Mouse (Mus musculus) myocyte (in vitro differentiated cells): Measurements from ENCODE around the gene Dhrs7c. TPM values are rescaled to one million over a fixed set of nuclear protein-coding genes. Genes with fewer than 3 reads are reported as not detected.
A peak's percentile ranks its signal among the peaks of the same experiment; 100 is the strongest.

Experiments used
- H3K27me3 ChIP-seq: one replicate; pipeline ENCODE4 v1.6.1; 2011; ENCODE audit not compliant: control insufficient read depth, insufficient read depth, insufficient read length
- H3K36me3 ChIP-seq: one replicate; pipeline ENCODE4 v1.6.1; 2011; ENCODE audit not compliant: control insufficient read depth, insufficient read depth
- H3K4me2 ChIP-seq: one replicate; pipeline ENCODE4 v1.6.1; 2011; ENCODE audit warnings: low read depth, control low read depth
- H3K4me3 ChIP-seq: one replicate; pipeline ENCODE4 v1.5.1; 2011; ENCODE audit warnings: mild to moderate bottlenecking, control low read depth, moderate library complexity
- H3K79me2 ChIP-seq: one replicate; pipeline ENCODE4 v1.6.1; 2011; ENCODE audit not compliant: control insufficient read depth, insufficient read depth
- H3ac ChIP-seq: one replicate; pipeline ENCODE4 v1.6.1; 2011; ENCODE audit not compliant: control insufficient read depth, insufficient read length
- CEBPB ChIP-seq: IDR thresholded peaks from 2 replicates; pipeline ENCODE4 v1.6.1; 2011; ENCODE audit warnings: mild to moderate bottlenecking, moderate library complexity; ENCODE audit not compliant: poor library complexity, insufficient read depth, severe bottlenecking
- E2F4 ChIP-seq: IDR thresholded peaks from one replicate; pipeline ENCODE4 v1.6.1; 2011; ENCODE audit warnings: mild to moderate bottlenecking, control low read depth, moderate library complexity; ENCODE audit not compliant: insufficient read depth
- MAX ChIP-seq: IDR thresholded peaks from one replicate; pipeline ENCODE4 v1.6.1; 2011; ENCODE audit warnings: low read depth, mild to moderate bottlenecking, control low read depth
- MYOD1 ChIP-seq, 3 experiments: IDR thresholded peaks; one replicate each; pipeline ENCODE4 v1.6.1; 2011; ENCODE audit warnings: control low read depth in 2 of 3, low read depth in 2 of 3, mild to moderate bottlenecking in 2 of 3, moderate library complexity in 1 of 3; ENCODE audit not compliant: insufficient read length in 2 of 3, control insufficient read depth in 1 of 3
- MYOG ChIP-seq, 3 experiments: IDR thresholded peaks; one replicate each; pipeline ENCODE4 v1.6.1; 2011; ENCODE audit warnings: control low read depth in 2 of 3, low read depth in 2 of 3, mild to moderate bottlenecking in 2 of 3; ENCODE audit not compliant: insufficient read length in 2 of 3, control insufficient read depth in 1 of 3, insufficient read depth in 1 of 3
- POLR2A ChIP-seq: IDR thresholded peaks from one replicate; pipeline ENCODE4 v1.6.1; 2011; ENCODE audit warnings: low read depth, mild to moderate bottlenecking, control low read depth, moderate library complexity; ENCODE audit not compliant: insufficient read length
- POLR2AphosphoS2 ChIP-seq: IDR thresholded peaks from one replicate; pipeline ENCODE4 v1.6.1; 2011; ENCODE audit warnings: low read depth, control low read depth; ENCODE audit not compliant: insufficient read length
- REST ChIP-seq: IDR thresholded peaks from one replicate; pipeline ENCODE4 v1.6.1; 2011; ENCODE audit warnings: mild to moderate bottlenecking, control low read depth, moderate library complexity; ENCODE audit not compliant: insufficient read depth, insufficient read length
- SRF ChIP-seq: IDR thresholded peaks from one replicate; pipeline ENCODE4 v1.6.1; 2011; ENCODE audit warnings: low read depth; ENCODE audit not compliant: control insufficient read depth, insufficient read length
- TCF12 ChIP-seq: IDR thresholded peaks from one replicate; pipeline ENCODE4 v1.6.1; 2011; ENCODE audit warnings: mild to moderate bottlenecking, control low read depth; ENCODE audit not compliant: poor library complexity, insufficient read depth, severe bottlenecking
- TCF3 ChIP-seq: IDR thresholded peaks from one replicate; pipeline ENCODE4 v1.6.1; 2011; ENCODE audit warnings: low read depth, control low read depth; ENCODE audit not compliant: insufficient read length
- USF1 ChIP-seq: IDR thresholded peaks from one replicate; pipeline ENCODE4 v1.6.1; 2011; ENCODE audit warnings: low read depth, mild to moderate bottlenecking, control low read depth, moderate library complexity
- polyA plus RNA-seq: library from polyadenylated mRNA; unstranded; fragments of >200 nt; fragmentation: generic; extraction: Trizol; gene quantifications from one replicate; pipeline ENCODE4 v1.2.1, GENCODE M21; 2012; ENCODE audit warnings: missing spikeins

The Dhrs7c gene
- polyA plus RNA-seq, 1 experiment, result 112 TPM

DNA sequence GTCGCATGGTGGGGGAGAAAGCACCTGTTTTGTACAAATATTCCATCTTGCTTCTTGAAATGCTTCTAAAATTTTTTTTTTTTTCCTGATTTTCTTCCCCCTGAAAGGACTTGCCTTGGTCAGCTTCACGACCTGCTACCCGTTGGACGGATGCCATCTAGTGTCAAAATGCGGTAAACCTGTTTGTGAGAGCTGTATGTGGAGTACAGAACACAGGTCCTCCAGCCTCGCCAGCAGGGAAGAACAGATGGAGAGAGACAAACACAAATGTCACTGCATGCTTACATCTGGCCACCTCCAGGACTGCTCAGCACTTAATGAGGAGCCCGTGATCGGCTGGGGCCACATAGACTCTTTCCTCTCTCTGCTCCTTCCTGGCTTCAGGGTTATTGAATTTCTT is 25.4 kb upstream of the Dhrs7c start:
- H3K27me3 ChIP-seq, result peaks cover 59% of the 10 kb centered on the region
- no peak for TF ChIP-seq TCF12
- TF ChIP-seq CEBPB, result no peak
- no peak for TF ChIP-seq MYOD1 (IDR thresholded peaks at IDR 0.05; ENCODE audit: control insufficient read depth in 1 of 3, insufficient read length in 2 of 3, low read depth in 2 of 3)
- TF ChIP-seq MAX, result no peak
- TF ChIP-seq POLR2A, result no peak
- H3K4me3 ChIP-seq, result no peak overlapping the region
- no peak overlapping the region for H3K4me2 ChIP-seq
- no peaks in the 10 kb centered on the region for H3K36me3 ChIP-seq
- H3ac ChIP-seq, result no peak overlapping the region
- H3K79me2 ChIP-seq, result no peaks in the 10 kb centered on the region

DNA sequence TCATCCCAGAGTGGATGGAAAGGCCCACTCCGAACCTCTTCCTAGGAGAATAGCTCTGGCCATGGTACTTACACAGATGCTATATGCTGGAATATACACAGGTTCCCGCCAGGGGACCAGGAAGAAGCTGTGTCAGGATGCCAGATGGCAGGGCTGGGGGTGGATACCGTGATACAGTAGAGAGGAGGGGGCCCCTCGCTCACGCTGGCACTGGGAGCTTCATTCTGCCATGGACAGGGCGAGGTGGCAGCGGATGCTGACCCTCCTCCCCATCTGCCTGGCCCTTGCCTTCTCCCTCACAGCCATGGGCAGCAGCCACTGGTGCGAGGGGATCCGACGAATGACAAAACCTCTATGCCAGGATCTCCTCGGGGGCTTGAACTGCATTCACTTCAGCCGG is 23.6 kb upstream of the Dhrs7c start, which contains the start of gene Gsg1l2:
Gsg1l2 (plus strand) TSS at position 230 of the 400 bp plus-strand sequence.
- Histone ChIP-seq H3K36me3 (no peaks in the 10 kb centered on the region), H3K27me3 (peaks cover 51% of the 10 kb centered on the region), H3K79me2 (no peaks in the 10 kb centered on the region), H3K4me2 (no peak within 1 kb of the TSS), H3ac (no peak within 1 kb of the TSS), H3K4me3 (no peak within 1 kb of the TSS)
- TF ChIP-seq TCF3 (no peak), MYOD1 (IDR thresholded peaks at IDR 0.05; ENCODE audit: control insufficient read depth in 1 of 3, insufficient read length in 2 of 3, low read depth in 2 of 3) (no peak), MAX (no peak), REST (no peak), SRF (no peak), MYOG (IDR thresholded peaks at IDR 0.05; ENCODE audit: control insufficient read depth in 1 of 3, insufficient read depth in 1 of 3, insufficient read length in 2 of 3, low read depth in 2 of 3) (no peak), USF1 (no peak), E2F4 (no peak), TCF12 (no peak), POLR2AphosphoS2 (no peak), CEBPB (no peak), POLR2A (no peak)

DNA sequence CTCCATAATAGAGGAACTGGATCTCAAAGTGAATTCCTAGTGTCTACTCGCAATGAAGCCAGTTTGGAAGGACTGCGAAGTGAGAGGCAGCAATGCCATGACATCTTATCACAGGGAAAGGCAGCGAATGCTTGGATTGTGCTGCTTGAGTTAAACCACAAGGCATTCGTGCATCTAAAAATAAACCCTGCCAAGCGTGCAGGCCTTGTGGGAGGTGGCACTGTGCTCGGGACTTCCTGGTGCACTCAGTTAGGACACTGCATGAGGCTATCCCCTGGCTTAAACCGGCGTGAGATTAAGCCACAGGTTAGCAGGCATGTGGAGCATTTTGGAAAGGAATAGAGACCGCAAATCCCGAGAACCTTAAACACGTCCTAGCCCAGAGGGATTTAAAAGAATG is 7.8 kb upstream of the Dhrs7c start:
- no peaks in the 10 kb centered on the region for H3K79me2 ChIP-seq
- TF ChIP-seq TCF12, result no peak
- peak in 1 of 3 experiments; percentile 20 for TF ChIP-seq MYOG (IDR thresholded peaks at IDR 0.05; ENCODE audit: control insufficient read depth in 1 of 3, insufficient read depth in 1 of 3, insufficient read length in 2 of 3, low read depth in 2 of 3)
- TF ChIP-seq TCF3, result no peak
- H3K36me3 ChIP-seq, result no peaks in the 10 kb centered on the region
- no peak overlapping the region for H3ac ChIP-seq
- peak overlapping the region; percentile 10 for H3K4me2 ChIP-seq
- H3K27me3 ChIP-seq, result peaks cover 20% of the 10 kb centered on the region
- H3K4me3 ChIP-seq, result no peak overlapping the region

DNA sequence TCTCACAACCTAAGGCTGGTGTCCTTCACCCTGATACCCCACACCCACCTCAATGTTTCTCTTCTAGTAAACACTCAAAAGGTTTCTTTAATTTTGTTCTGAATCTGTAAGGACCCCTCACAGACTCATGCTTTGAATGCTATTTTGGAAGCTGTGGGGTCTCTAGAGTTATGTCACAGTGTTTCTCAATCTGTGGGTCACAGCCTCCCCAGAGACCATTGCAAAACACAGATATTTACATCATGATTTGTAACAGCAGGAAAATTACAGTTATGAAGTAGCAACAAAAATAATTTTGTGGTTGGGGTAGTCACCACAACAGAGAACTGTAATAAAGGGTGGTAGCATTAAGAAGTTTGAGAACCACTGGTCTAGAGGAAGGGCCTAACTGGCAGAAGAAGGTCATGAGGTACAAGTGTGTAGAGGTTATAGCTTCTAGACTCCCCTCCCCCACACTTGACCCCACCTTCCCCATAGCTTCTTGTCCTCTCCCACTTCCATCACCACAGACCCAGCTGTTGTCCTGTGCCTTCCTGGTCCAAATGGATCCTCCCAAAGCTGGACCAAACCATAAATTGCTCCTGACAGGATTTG is 2.2 kb downstream of the Dhrs7c start:
- Histone ChIP-seq H3ac (no peak overlapping the region), H3K27me3 (peaks cover 15% of the 10 kb centered on the region), H3K79me2 (no peaks in the 10 kb centered on the region), H3K36me3 (no peaks in the 10 kb centered on the region), H3K4me2 (peak overlapping the region; percentile 64), H3K4me3 (no peak overlapping the region)
- TF ChIP-seq REST (no peak), MAX (no peak), POLR2A (no peak), TCF3 (no peak), SRF (no peak), MYOG (IDR thresholded peaks at IDR 0.05; ENCODE audit: control insufficient read depth in 1 of 3, insufficient read depth in 1 of 3, insufficient read length in 2 of 3, low read depth in 2 of 3) (peak in 1 of 3 experiments; percentile 37), MYOD1 (IDR thresholded peaks at IDR 0.05; ENCODE audit: control insufficient read depth in 1 of 3, insufficient read length in 2 of 3, low read depth in 2 of 3) (peak in 1 of 3 experiments; percentile 61), USF1 (no peak), E2F4 (no peak), POLR2AphosphoS2 (no peak), CEBPB (no peak)

DNA sequence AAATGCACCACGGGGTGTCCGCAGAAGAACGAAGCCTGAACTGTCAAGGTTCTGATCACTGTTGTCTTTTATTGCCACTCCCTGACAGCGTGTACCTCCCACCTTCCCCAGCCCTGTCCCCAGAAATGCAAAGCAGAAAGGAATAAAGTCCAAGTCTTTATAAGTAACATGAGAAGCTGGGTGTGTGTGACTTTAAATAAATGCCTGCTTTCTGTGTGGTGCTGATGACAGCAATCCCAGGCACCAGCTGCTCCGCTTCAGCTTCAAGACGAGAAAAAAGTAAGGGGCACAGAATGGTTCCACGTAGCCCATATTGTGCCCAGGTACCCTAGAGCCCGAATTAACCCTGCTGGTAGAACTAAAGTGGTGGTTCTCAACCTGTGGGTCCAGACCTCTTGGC is 3.2 kb downstream of the Dhrs7c start:
- Histone ChIP-seq H3K4me3 (no peak overlapping the region), H3ac (no peak overlapping the region), H3K36me3 (no peaks in the 10 kb centered on the region), H3K4me2 (peak overlapping the region; percentile 60), H3K27me3 (peaks cover 15% of the 10 kb centered on the region), H3K79me2 (no peaks in the 10 kb centered on the region)
- TF ChIP-seq POLR2AphosphoS2, result no peak
- TF ChIP-seq MAX, result no peak
- no peak for TF ChIP-seq CEBPB
- TF ChIP-seq MYOG (IDR thresholded peaks at IDR 0.05; ENCODE audit: control insufficient read depth in 1 of 3, insufficient read depth in 1 of 3, insufficient read length in 2 of 3, low read depth in 2 of 3), result no peak
- no peak for TF ChIP-seq REST
- no peak for TF ChIP-seq USF1
- TF ChIP-seq E2F4, result no peak
- no peak for TF ChIP-seq MYOD1 (IDR thresholded peaks at IDR 0.05; ENCODE audit: control insufficient read depth in 1 of 3, insufficient read length in 2 of 3, low read depth in 2 of 3)
- TF ChIP-seq SRF, result no peak
